In genomic region chr9:36895009-36895693, GRCm38 (mm10) we compare ENCODE assay signal across 9 mouse cellular contexts.
A peak's percentile ranks its signal among the peaks of the same experiment; 100 is the strongest.
DNase-seq lines count a peak whose midpoint lies in the region; ATAC-seq and TF ChIP-seq lines count a peak whose summit lies in the region.
"Had no signal": no experiment of that assay in that cellular context is flagged by ENCODE, and none has a peak within 500 bp of the region (broad histone marks: within the 10 kb centered on the region; RNA-seq: fewer than 3 reads in every experiment).

No protein-coding gene starts in this region.

- no peak overlapping the region for H3K27ac ChIP-seq in ES-Bruce4 (ENCODE audit: insufficient read depth, low read length)
- H3K27ac ChIP-seq in bone marrow, adult 2 months (ENCODE audit: control insufficient read depth, insufficient read depth, low read depth, low read length, poor library complexity) = no peak overlapping the region
- H3K27ac ChIP-seq in forebrain, embryonic 11.5 days (ENCODE audit: low read depth, low read length) = no peak overlapping the region
- H3K27ac ChIP-seq in hindbrain, embryonic 10.5 days = no peak overlapping the region
- H3K27ac ChIP-seq: embryonic facial prominence, embryonic 13.5 days had no signal

- H3K4me1 ChIP-seq in ES-Bruce4 (ENCODE audit: control insufficient read depth, insufficient read depth, low read length) = no peaks in the 10 kb centered on the region
- H3K4me1 ChIP-seq in bone marrow, adult 2 months (ENCODE audit: control insufficient read depth, insufficient read depth, low read length) = no peaks in the 10 kb centered on the region
- no peaks in the 10 kb centered on the region for H3K4me1 ChIP-seq in forebrain, embryonic 11.5 days (replicated peaks; ENCODE audit: control insufficient read depth, insufficient read depth, low read length)
- no peaks in the 10 kb centered on the region for H3K4me1 ChIP-seq in hindbrain, embryonic 10.5 days (replicated peaks)
- H3K4me1 ChIP-seq: embryonic facial prominence, embryonic 13.5 days had no signal

- 88% methylated on average over 8 of the region's 8 CpGs for WGBS in bone marrow, adult 2 months
- WGBS in forebrain, embryonic 11.5 days = 78% methylated on average over 8 of the region's 8 CpGs
- 77% methylated on average over 8 of the region's 8 CpGs for WGBS in hindbrain, embryonic 10.5 days

- peak; percentile 69; the same call in 1 of the 2 replicates for ATAC-seq in forebrain, embryonic 11.5 days (replicated peaks; ENCODE audit: low FRiP score)
- peak; percentile 66 for ATAC-seq in megakaryocyte progenitor cell, adult 5-6 weeks (replicated peaks; ENCODE audit: poor library complexity)

- H3K9me3 ChIP-seq in ES-Bruce4 (replicated peaks; ENCODE audit: control insufficient read depth, insufficient read depth, low read length, poor library complexity, severe bottlenecking) = peaks cover under 1% of the 10 kb centered on the region; the same call in 1 of the 2 replicates
- no peaks in the 10 kb centered on the region for H3K9me3 ChIP-seq in forebrain, embryonic 11.5 days (ENCODE audit: control insufficient read depth, low read length)
- H3K9me3 ChIP-seq in hindbrain, embryonic 10.5 days = no peaks in the 10 kb centered on the region
- H3K9me3 ChIP-seq: embryonic facial prominence, embryonic 13.5 days had no signal

- no peak overlapping the region for H3K9ac ChIP-seq in ES-Bruce4 (ENCODE audit: low read depth, poor library complexity, severe bottlenecking)
- no peak overlapping the region for H3K9ac ChIP-seq in forebrain, embryonic 11.5 days (ENCODE audit: low read length)
- H3K9ac ChIP-seq: embryonic facial prominence, embryonic 13.5 days had no signal

- H3K4me2 ChIP-seq in forebrain, embryonic 11.5 days (ENCODE audit: low read depth, low read length, severe bottlenecking) = no peak overlapping the region
- H3K4me2 ChIP-seq: embryonic facial prominence, embryonic 13.5 days had no signal

- TF ChIP-seq CTCF in ES-Bruce4 (IDR thresholded peaks at IDR 0.05; ENCODE audit: low read depth, low read length) = peak; percentile 86
- peak; percentile 27; the same call in 1 of the 2 replicates for TF ChIP-seq CTCF in bone marrow, adult 2 months (IDR thresholded peaks at IDR 0.05; ENCODE audit: control insufficient read depth, insufficient read depth, low read length)

- no peaks in the 10 kb centered on the region for H3K27me3 ChIP-seq in ES-Bruce4 (ENCODE audit: control insufficient read depth, insufficient read depth, low read length, poor library complexity, severe bottlenecking)
- no peaks in the 10 kb centered on the region for H3K27me3 ChIP-seq in forebrain, embryonic 11.5 days (ENCODE audit: control insufficient read depth, insufficient read depth, low read length)
- H3K27me3 ChIP-seq in hindbrain, embryonic 10.5 days (ENCODE audit: insufficient read depth, poor library complexity, severe bottlenecking) = no peaks in the 10 kb centered on the region
- H3K27me3 ChIP-seq: embryonic facial prominence, embryonic 13.5 days had no signal

- DNase-seq in forebrain, embryonic 11.5 days (ENCODE audit: low spot score) = peak; percentile 72
- DNase-seq in hindbrain, embryonic 10.5 days (ENCODE audit: low spot score) = peak; percentile 45
- peak; percentile 75 for DNase-seq in layer of hippocampus, adult 9-11 months
- DNase-seq in right cerebral cortex, postnatal 4 days = peak; percentile 74
- no peak for DNase-seq in spleen, postnatal 36 days (ENCODE audit: low spot score in 2 of 2)

- no peak for TF ChIP-seq EP300 in ES-Bruce4 (IDR thresholded peaks at IDR 0.05; ENCODE audit: insufficient read depth, low read depth, low read length)

- TF ChIP-seq POLR2A in ES-Bruce4 (IDR thresholded peaks at IDR 0.05; ENCODE audit: insufficient read depth, low read length) = no peak
- TF ChIP-seq POLR2A in bone marrow, adult 2 months (IDR thresholded peaks at IDR 0.05; ENCODE audit: borderline replicate concordance, control insufficient read depth, low read depth, low read length) = no peak

- no peak overlapping the region for H3K4me3 ChIP-seq in ES-Bruce4 (ENCODE audit: low read depth, low read length)
- no peak overlapping the region for H3K4me3 ChIP-seq in bone marrow, adult 2 months (replicated peaks; ENCODE audit: control insufficient read depth, low read depth, low read length)
- no peak overlapping the region for H3K4me3 ChIP-seq in forebrain, embryonic 11.5 days (ENCODE audit: low read depth, low read length)
- H3K4me3 ChIP-seq in hindbrain, embryonic 10.5 days = no peak overlapping the region
- H3K4me3 ChIP-seq: embryonic facial prominence, embryonic 13.5 days had no signal

- H3K36me3 ChIP-seq in ES-Bruce4 (ENCODE audit: control insufficient read depth, insufficient read depth, low read length, poor library complexity, severe bottlenecking) = no peaks in the 10 kb centered on the region
- H3K36me3 ChIP-seq in forebrain, embryonic 11.5 days (ENCODE audit: control insufficient read depth, insufficient read depth, low read length) = no peaks in the 10 kb centered on the region; the same call in 1 of the 2 replicates
- peaks cover 64% of the 10 kb centered on the region for H3K36me3 ChIP-seq in hindbrain, embryonic 10.5 days

Comparison
In these comparisons a context has a peak if more than half of its experiments do, and no peak if none do; other contexts are left out.
1. DNase-seq: peak in forebrain, embryonic 11.5 days (single experiment), hindbrain, embryonic 10.5 days (single experiment), layer of hippocampus, adult 9-11 months (single experiment) and right cerebral cortex, postnatal 4 days (single experiment); none in spleen, postnatal 36 days (0 of 2).